Mouse (Mus musculus) thymus, postnatal 25 days (tissue): ENCODE results near the gene Mief2.
A peak's percentile ranks its signal among the peaks of the same experiment; 100 is the strongest.

Experiments used
- DNase-seq: peaks from one replicate; pipeline ENCODE4 v3.0.0; 2022

Gene Mief2

DNA sequence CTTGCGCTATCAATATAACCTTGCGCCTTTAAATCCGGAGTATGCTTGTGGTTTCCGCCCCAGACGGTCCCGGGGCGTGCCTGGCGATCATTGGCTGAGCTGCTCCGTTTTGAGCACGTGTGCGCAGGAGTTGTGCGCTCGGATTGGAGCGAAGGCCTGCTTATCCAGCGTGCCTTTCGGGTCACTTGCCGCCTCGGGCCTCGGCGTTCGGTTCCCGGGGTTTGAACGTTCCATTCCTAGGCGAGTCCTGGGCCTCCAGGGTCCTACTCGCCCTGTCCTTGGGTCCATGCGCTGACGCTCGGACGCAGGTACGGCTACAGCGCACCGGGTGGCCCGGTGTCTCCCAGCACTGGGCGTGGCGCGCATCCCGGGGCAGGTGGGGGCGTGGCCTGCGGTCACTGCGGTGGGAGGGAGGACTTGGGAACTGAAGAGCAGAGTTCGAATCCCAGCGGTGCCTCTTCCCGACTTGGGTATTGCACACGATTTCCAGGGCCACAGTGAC lies at the start of gene Mief2:
Gene Mief2, plus strand, starts transcription at position 139 of the 502 bp plus-strand sequence.
- DNase-seq, result peak; percentile 90

- no peak for DNase-seq
These were observed 32.0 kb upstream of the Mief2 start for GRCm38 (mm10) chr11:60696165-60696564.

- DNase-seq, result no peak
These were observed 30.6 kb upstream of the Mief2 start for GRCm38 (mm10) chr11:60697561-60697960.

- peak; percentile 52 for DNase-seq
These were observed 29.2 kb upstream of the Mief2 start for GRCm38 (mm10) chr11:60698806-60699523.

DNA sequence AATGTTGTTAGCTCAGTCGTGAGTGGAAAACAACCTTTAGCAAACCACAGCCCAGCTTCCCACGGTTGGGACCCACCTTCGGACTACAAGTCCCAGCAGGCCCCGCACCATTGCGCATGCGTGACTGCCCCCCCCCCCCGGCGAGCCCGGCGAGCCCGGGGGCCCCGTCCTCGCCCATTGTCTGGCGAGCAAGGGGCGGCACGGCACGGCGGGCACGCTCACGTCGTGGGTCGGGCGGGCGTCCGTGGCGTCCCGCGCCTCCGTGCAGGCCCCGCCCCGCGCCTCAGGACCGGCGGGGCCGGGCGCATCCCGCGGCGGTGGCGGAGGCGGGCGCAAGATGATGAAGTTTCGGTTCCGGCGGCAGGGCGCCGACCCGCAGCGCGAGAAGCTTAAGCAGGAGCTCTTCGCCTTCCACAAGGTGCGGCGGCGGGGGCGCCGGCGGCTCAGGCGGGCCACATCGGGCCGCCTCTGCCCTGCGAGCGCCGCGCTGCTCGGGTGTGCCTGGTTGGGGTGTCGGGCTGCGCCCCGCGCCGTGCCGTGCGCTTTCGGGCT lies 28.6 kb upstream of the Mief2 start, which contains the start of gene Llgl1:
Gene Llgl1, plus strand, starts transcription at position 200 of the 552 bp plus-strand sequence.
- peak; percentile 87 for DNase-seq

DNA sequence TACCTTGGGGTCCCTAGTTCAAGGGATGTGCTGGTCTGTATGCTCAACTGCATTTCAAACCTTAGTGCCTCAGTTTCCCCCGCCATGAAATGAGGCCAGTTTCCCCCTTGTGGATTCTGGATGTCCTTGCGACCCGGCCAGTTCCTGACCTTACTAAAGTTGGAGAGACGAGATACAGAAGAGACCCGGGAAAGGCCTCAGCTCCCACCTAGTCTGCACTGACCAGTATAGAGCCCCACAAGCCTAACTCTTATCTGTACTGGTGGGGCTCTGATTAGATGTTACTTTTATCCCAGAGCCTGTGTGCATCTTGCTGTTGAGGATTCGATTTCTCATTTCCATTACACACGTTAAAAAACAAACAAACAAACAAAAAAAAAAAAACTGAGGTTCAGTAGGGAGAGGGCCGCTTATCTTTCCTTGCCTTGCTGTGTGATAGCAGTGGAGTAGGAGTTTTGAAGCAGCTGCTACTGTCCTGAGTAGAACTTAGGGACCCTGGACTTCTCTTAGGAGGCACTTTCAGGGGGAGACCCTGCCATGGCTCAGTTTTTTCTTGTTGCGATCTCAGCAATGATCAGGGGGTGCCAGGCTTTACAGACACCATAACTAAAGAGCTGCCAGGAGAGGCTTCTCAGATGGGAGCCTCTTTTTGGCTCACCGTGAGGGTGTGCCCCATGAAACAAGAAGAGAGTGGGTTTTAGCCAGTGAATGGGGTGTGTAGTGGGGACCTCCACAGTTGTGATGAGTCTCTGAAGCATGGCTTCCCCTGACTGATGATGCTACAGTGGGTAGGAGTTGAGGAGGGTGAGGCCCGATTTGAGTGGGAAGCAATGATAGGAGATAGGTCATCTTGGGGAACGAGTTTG lies 27.6 kb upstream of the Mief2 start:
- no peak for DNase-seq

GRCm38 (mm10) chr11:60701611-60702010 lies 26.6 kb upstream of the Mief2 start:
- DNase-seq, result no peak

- DNase-seq, result peak; percentile 73
These were observed 25.1 kb upstream of the Mief2 start for GRCm38 (mm10) chr11:60703131-60703530.

DNA sequence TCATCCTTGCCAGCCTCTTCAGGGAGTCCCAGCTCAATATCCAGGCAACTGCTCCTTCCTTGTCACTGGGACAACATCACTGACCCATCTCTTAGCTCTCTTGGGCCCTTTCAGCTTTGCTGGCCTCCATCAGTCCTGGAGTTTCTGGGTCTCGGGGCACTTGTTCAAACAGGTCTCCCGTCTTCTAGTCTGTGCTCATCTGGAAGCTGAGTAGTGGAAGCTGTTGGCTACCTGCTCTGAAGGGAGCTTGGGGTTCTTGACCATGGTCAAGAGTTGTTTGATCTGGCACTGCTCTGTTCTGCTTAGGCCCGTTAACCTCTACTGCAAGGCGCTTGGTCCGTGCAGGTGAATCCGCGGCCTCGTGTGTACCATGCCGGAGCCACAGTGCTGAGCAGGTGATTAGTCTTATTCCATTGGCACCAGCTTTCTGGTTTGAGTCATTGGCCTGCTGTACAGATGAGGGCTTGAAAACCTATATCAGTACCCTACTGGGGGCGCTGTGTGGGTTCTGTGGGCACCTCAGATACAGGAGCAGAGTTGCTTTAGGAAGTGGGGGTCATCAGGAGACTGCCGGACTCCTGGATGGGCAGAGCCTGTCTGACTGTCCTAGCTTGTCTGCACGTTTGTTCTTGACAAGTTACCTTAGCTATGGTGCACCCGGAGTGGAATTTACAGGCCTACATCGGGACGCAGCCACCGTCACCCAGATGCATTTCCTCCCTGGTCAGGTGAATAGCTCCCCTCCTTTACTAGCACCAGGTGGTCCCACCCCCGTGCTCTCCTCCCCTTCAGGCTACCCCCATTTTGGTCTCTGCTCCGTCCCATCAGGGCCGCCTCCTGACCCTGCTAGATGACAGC lies 23.9 kb upstream of the Mief2 start:
- DNase-seq, result no peak

DNA sequence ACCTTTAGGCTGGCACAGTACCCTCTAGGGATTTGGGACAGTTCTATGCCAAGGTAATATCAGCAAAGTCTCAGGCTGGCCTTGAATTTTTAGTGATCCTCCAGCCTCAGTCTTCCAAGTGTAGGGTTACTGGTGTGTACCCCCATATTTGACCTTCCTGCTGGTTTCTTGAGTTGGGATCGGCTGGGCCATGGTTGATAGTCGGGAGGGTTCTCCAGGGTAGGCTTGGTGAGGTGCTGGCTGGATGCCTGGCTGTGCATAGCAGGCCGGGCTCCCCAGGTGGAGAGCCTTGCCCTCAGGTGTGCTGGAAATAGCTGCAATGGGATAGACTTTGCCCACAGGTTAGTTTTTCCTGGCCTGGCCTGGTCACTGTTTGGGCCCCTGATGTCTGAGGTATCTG lies 22.9 kb upstream of the Mief2 start:
- DNase-seq, result no peak

DNA sequence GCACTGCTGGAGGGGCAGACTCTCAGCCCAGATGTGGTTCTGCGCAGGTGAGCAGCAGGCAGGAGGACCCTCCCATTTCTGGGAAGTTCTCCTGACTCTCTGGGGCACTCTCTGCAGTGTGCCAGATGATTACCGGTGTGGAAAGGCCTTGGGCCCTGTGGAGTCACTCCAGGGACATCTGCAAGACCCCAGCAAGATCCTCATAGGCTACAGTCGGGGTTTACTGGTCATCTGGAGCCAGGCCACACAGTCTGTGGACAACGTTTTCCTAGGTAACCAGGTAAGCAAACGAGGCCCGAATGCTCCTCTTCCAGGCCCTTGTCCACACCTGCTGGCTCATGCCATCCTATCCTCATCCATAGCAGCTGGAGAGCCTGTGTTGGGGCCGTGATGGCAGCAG lies 22.1 kb upstream of the Mief2 start:
- DNase-seq, result no peak

DNA sequence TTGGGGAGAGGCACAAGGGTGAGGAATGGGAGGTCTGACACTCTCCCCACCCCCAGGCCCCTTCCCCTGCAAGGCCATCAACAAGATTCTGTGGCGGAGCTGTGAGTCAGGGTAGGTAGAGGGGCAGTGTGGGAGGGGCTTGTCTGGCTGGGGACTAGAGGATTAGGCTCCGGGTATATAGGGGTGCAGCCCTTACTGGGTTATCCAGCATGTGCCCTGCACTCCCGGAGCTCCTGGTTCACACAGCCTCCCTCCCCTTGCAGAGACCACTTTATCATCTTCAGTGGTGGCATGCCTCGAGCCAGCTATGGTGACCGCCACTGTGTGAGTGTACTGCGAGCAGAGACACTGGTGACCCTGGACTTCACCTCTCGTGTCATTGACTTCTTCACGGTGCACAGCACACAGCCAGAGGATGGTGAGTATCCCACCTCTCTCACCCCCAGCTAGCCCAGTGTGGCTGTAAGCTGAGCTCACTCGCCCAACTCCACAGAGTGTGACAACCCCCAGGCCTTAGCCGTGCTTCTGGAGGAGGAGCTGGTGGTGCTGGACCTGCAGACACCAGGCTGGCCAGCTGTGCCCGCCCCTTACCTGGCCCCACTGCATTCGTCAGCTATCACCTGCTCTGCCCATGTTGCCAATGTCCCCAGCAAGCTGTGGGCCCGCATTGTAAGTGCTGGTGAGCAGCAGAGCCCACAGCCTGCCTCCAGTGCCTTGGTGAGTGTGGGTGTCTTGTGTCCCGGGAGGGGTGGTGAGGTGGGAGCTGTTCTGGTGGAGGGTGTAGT lies 21.3 kb upstream of the Mief2 start:
- DNase-seq, result no peak

GRCm38 (mm10) chr11:60707672-60708071 lies 20.5 kb upstream of the Mief2 start:
- no peak for DNase-seq

DNA sequence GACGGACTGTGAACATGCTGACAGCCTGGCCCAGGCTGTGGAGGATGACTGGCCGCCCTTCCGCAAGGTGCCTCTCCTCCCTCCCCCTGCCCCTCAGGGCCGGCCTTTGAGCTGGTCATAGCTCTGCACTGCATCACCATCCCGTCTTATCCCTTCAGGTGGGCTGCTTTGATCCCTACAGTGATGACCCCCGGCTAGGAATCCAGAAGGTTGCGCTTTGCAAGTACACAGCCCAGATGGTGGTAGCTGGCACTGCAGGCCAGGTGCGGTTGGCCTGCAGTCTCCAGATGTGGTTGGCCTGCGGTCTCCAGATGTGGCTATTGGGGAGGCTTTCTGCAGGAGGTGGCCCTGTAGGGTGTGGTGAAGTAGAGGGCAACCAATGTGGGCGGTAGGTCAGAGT lies 19.6 kb upstream of the Mief2 start:
- DNase-seq, result no peak

DNA sequence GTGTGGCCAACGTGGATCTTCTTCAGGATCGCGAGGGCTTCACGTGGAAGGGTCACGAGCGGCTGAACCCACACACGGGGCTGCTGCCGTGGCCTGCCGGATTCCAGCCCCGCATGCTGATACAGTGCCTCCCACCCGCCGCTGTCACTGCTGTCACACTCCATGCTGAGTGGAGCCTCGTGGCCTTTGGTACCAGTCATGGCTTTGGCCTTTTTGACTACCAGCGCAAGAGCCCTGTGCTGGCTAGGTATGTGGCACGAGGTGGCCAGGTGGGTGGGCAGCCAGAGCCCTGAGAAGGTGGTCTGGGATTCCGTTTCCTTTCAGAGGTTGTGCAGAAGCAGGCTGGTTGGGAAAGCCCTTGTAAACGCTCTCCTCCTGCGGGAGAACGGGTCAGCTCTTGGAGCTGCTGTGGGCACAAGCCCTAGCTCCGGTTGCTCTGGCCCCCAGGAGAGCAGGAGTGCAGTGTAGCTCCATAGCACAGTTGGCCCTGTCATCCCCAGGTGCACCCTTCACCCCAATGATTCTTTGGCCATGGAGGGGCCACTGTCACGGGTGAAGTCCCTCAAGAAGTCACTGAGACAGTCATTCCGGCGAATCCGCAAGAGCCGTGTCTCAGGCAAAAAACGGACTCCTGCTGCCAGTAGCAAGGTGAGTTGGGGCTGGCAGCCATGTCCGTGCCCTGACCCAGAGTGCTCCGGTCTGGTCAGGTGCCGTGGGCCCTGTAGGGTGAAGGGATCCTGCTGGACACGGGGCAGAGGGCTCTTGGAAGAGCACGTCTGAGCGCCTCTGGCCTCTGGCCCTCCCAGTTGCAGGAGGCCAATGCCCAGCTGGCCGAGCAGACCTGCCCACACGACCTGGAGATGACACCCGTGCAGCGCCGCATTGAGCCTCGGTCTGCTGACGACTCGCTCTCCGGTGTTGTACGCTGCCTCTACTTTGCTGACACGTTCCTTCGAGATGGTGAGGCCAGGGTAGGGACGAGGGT lies 18.4 kb upstream of the Mief2 start:
- no peak for DNase-seq

- DNase-seq, result no peak
These were observed 17.0 kb upstream of the Mief2 start for GRCm38 (mm10) chr11:60711218-60711617.

DNA sequence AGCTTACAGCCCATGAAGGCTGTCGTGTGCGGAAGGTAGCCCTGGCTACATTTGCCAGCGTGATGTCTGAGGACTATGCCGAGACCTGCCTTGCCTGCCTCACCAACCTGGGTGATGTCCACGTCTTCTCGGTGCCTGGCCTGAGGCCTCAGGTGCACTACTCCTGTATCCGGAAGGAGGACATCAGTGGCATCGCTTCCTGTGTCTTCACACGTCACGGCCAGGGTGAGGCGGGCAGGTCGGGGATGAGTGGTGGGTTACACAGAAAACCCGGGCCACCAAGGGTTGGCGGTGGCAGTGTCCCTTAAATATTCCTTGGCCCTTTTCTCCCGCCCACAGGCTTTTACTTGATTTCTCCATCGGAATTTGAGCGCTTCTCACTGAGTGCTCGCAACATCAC lies 16.2 kb upstream of the Mief2 start:
- no peak for DNase-seq

- DNase-seq, result no peak
These were observed 15.5 kb upstream of the Mief2 start for GRCm38 (mm10) chr11:60712639-60713255.

GRCm38 (mm10) chr11:60715833-60716232 lies 12.4 kb upstream of the Mief2 start:
- DNase-seq, result no peak

DNA sequence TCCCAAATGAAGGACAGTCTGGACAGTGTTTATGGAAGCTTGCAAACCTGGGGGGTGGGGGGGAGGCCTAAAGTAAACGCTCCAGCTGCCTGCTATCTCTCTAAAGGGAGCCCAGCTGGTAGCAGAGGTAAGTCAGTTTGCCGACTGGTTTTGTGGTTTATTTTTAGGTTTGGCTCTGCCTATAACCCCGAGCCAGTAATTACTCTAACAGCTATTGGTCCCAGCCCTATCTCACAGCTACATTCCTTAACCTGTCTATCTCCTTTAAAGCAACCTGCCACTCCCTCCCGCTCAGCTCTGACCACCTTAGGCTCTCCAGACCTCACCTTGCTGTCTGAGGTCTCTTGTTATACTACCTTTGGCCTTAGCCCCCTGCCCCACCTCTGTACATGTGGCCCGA lies 8.9 kb upstream of the Mief2 start:
- DNase-seq, result no peak
